Mouse (Mus musculus) layer of hippocampus, adult 9-10 months (tissue): Measurements from ENCODE around the gene Ddx55.
A peak's percentile ranks its signal among the peaks of the same experiment; 100 is the strongest.
"Not testable (repeated sequence)": the region's sequence is repeated elsewhere in the genome, so short reads cannot be mapped to it uniquely, and the experiment has no call there.

Experiments used
- DNase-seq: peaks from one replicate; pipeline ENCODE4 v3.0.0; 2022; ENCODE audit warnings: low spot score

The Ddx55 gene

GRCm38 (mm10) chr5:124538813-124539792 lies 13.6 kb upstream of the Ddx55 start:
- peak; percentile 82 for DNase-seq

GRCm38 (mm10) chr5:124539905-124540304 lies 12.8 kb upstream of the Ddx55 start:
- no peak for DNase-seq

GRCm38 (mm10) chr5:124540383-124540786 lies 12.3 kb upstream of the Ddx55 start, which contains the start of gene Tmed2:
TSS of gene Tmed2 (plus strand) at chr5:124540695.
- peak; percentile 86 for DNase-seq

GRCm38 (mm10) chr5:124540905-124541601 lies 11.6 kb upstream of the Ddx55 start:
- DNase-seq: no peak

GRCm38 (mm10) chr5:124541602-124541973 lies 11.1 kb upstream of the Ddx55 start:
- no peak for DNase-seq

- DNase-seq: not testable (repeated sequence)
Observed at GRCm38 (mm10) chr5:124550737-124551136, 1.9 kb upstream of the Ddx55 start.

- DNase-seq: not testable (repeated sequence)
Observed at GRCm38 (mm10) chr5:124551349-124552093, 1.1 kb upstream of the Ddx55 start.

- DNase-seq: no peak
Observed at GRCm38 (mm10) chr5:124552094-124552472, 581 bp upstream of the Ddx55 start.

- no peak for DNase-seq
Observed at GRCm38 (mm10) chr5:124553607-124554006, 943 bp downstream of the Ddx55 start.

- no peak for DNase-seq
Observed at GRCm38 (mm10) chr5:124555145-124555544, 2.5 kb downstream of the Ddx55 start.

GRCm38 (mm10) chr5:124571068-124571467 lies 18.4 kb downstream of the Ddx55 start:
- peak; percentile 29 for DNase-seq

- DNase-seq: no peak
Observed at GRCm38 (mm10) chr5:124575467-124575866, 22.8 kb downstream of the Ddx55 start.

GRCm38 (mm10) chr5:124578633-124579317 lies 26.1 kb downstream of the Ddx55 start, which contains the start of the genes Eif2b1 and Gtf2h3:
TSS of gene Eif2b1 (minus strand) at chr5:124579131.
TSS of gene Gtf2h3 (plus strand) at chr5:124579140.
- peak; percentile 71 for DNase-seq

GRCm38 (mm10) chr5:124582515-124582914 lies 29.9 kb downstream of the Ddx55 start:
- no peak for DNase-seq

GRCm38 (mm10) chr5:124592768-124593167 lies 40.1 kb downstream of the Ddx55 start:
- DNase-seq: no peak

GRCm38 (mm10) chr5:124598224-124599174 lies 45.8 kb downstream of the Ddx55 start:
- DNase-seq: peak; percentile 94

GRCm38 (mm10) chr5:124599726-124600125 lies 47.1 kb downstream of the Ddx55 start:
- not testable (repeated sequence) for DNase-seq

- DNase-seq: peak; percentile 30
Observed at GRCm38 (mm10) chr5:124602349-124602748, 49.7 kb downstream of the Ddx55 start.

- no peak for DNase-seq
Observed at GRCm38 (mm10) chr5:124604296-124604695, 51.6 kb downstream of the Ddx55 start.

GRCm38 (mm10) chr5:124605041-124605622 lies 52.5 kb downstream of the Ddx55 start:
- no peak for DNase-seq
